Mouse (Mus musculus) olfactory bulb, adult 2 months (tissue): ENCODE measurements around the gene Psmg4.

Experiments used
- CTCF ChIP-seq: fragments of 200-500 bp; IDR thresholded peaks from 2 replicates; pipeline ENCODE4 v1.5.1; 2012; ENCODE audit warnings: low read depth, mild to moderate bottlenecking, low read length, moderate library complexity; ENCODE audit not compliant: insufficient read depth
- POLR2A ChIP-seq: fragments of 200-500 bp; IDR thresholded peaks from 2 replicates; pipeline ENCODE4 v1.6.1; 2012; ENCODE audit warnings: mild to moderate bottlenecking, low read depth, low read length, moderate library complexity; ENCODE audit not compliant: insufficient read depth

GRCm38 (mm10) chr13:34129485-34130225 lies 33.1 kb upstream of the Psmg4 start:
- TF ChIP-seq POLR2A = no peak
- no peak for TF ChIP-seq CTCF
